Mouse (Mus musculus) cerebellum, postnatal 36 days (tissue): ENCODE measurements around the gene Brd4.

Source experiments
- DNase-seq, 2 experiments: peaks; one replicate each; pipeline ENCODE4 v3.0.0; 2021 to 2022; ENCODE audit warnings: mixed read lengths in 2 of 2

Brd4 gene

GRCm38 (mm10) chr17:32165803-32166595 lies 118.5 kb downstream of the Brd4 start:
- no peak for DNase-seq

GRCm38 (mm10) chr17:32165266-32165802 lies 119.2 kb downstream of the Brd4 start:
- DNase-seq: no peak

GRCm38 (mm10) chr17:32164780-32165179 lies 119.7 kb downstream of the Brd4 start:
- no peak for DNase-seq

GRCm38 (mm10) chr17:32163910-32164650 lies 120.4 kb downstream of the Brd4 start:
- no peak for DNase-seq

GRCm38 (mm10) chr17:32162112-32162850 lies 122.2 kb downstream of the Brd4 start:
- peak; percentile 34 to 59 for DNase-seq

DNA sequence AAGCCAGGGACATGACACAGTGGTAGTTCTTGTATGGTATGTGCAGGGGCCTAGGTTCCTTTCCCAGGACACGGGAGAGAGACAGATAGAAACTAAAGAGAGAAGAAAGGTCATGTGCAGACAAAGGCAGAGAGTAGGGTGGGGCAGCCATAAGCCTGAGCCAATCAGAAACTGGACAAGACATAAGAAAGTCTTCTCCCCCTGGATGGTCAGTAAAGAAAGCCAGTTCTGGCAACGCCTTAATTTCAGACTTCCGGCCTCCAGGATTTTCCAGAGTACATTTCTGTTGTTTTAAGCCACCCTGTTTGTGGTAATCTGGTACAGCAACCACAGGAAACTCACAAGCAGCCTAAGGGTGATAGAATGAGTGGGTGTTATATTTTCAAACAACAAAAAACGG lies 123.6 kb downstream of the Brd4 start:
- DNase-seq: no peak

DNA sequence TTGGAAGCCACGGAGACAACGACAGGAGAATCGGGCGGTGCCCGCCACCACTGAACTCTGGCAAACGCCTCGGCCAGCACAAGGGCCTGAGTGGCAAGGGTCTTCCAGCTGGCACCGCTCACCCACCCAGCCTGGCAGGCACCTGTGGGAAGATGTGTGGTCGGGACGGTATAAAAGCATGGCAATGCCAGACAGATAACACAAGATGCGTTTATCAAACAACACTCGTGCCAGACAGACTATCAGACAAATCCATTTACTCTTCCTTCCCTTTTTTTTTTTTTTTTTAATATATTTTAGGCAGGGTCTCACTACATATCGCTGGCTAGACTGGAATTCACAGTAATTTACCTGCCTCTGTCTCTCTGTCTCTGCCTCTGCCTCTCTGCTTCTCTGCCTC lies 125.7 kb downstream of the Brd4 start:
- no peak for DNase-seq

DNA sequence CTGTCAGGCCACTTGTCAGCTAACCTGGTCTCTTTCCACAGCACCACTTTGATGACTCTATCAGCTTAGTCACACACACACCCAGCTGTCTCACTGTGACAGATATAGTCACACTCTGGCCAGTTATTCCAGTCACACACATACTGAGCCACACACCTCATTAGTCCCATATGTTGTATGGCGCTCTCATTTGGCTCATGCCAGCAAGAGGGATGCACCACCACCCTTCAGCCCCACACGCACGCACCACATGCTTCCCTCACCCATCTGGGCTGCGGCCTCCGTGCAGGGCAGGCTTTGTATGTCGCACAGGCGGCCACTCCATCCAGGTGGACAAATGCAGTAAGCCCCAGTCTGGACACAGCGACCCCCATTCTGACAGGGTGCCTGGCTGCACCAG lies 137.8 kb downstream of the Brd4 start:
- no peak for DNase-seq
